Mouse (Mus musculus): ENCODE measurements around the gene Dlk2. TPM values are rescaled to one million over a fixed set of nuclear protein-coding genes. Genes with fewer than 3 reads are reported as not detected.
A peak's percentile ranks its signal among the peaks of the same experiment; 100 is the strongest.

Gene Dlk2
- polyA plus RNA-seq, 1 experiment: 0.61 TPM

GRCm38 (mm10) chr17:46283911-46284310, 13.3 kb upstream of the Dlk2 start:
- DNase-seq: peak; percentile 79
- Histone ChIP-seq H3K36me3 (ENCODE audit: control insufficient read depth, insufficient read depth, low read length) (no peaks in the 10 kb centered on the region), H3K27me3 (replicated peaks; ENCODE audit: control insufficient read depth, insufficient read depth, low read length) (no peaks in the 10 kb centered on the region), H3K27ac (ENCODE audit: insufficient read depth, low read depth, low read length) (peak overlapping the region; percentile 75; the same call in 1 of the 2 replicates), H3K4me3 (ENCODE audit: insufficient read depth, low read depth, low read length) (no peak overlapping the region), H3K4me1 (ENCODE audit: control insufficient read depth, insufficient read depth, low read length) (peaks cover 10% of the 10 kb centered on the region; the same call in 1 of the 2 replicates)
- 62% methylated on average over 8 of the region's 8 CpGs for WGBS
- TF ChIP-seq POLR2A (IDR thresholded peaks at IDR 0.05; ENCODE audit: low read depth, low read length): no peak
- TF ChIP-seq CTCF (conservative IDR thresholded peaks at IDR 0.05; ENCODE audit: insufficient read depth, insufficient read length, low read depth, low read length): no peak

- WGBS: 48% methylated on average over 7 of the region's 7 CpGs
Measured at GRCm38 (mm10) chr17:46284653-46285052, 12.6 kb upstream of the Dlk2 start.

GRCm38 (mm10) chr17:46285407-46285806, 11.8 kb upstream of the Dlk2 start:
- Histone ChIP-seq H3K4me3 (ENCODE audit: insufficient read depth, low read depth, low read length) (no peak overlapping the region), H3K27ac (ENCODE audit: insufficient read depth, low read depth, low read length) (no peak overlapping the region), H3K36me3 (ENCODE audit: control insufficient read depth, insufficient read depth, low read length) (no peaks in the 10 kb centered on the region), H3K27me3 (replicated peaks; ENCODE audit: control insufficient read depth, insufficient read depth, low read length) (no peaks in the 10 kb centered on the region), H3K4me1 (ENCODE audit: control insufficient read depth, insufficient read depth, low read length) (peaks cover 10% of the 10 kb centered on the region; the same call in 1 of the 2 replicates)
- TF ChIP-seq POLR2A (IDR thresholded peaks at IDR 0.05; ENCODE audit: low read depth, low read length) (no peak), CTCF (conservative IDR thresholded peaks at IDR 0.05; ENCODE audit: insufficient read depth, insufficient read length, low read depth, low read length) (no peak)
- no peak for DNase-seq
- WGBS: 66% methylated on average over 6 of the region's 6 CpGs

More at GRCm38 (mm10) chr17:46284653-46285052, 12.6 kb upstream of the Dlk2 start:
- DNase-seq: no peak
- Histone ChIP-seq H3K36me3 (ENCODE audit: control insufficient read depth, insufficient read depth, low read length) (no peaks in the 10 kb centered on the region), H3K27me3 (replicated peaks; ENCODE audit: control insufficient read depth, insufficient read depth, low read length) (no peaks in the 10 kb centered on the region), H3K27ac (ENCODE audit: insufficient read depth, low read depth, low read length) (no peak overlapping the region), H3K4me3 (ENCODE audit: insufficient read depth, low read depth, low read length) (no peak overlapping the region), H3K4me1 (ENCODE audit: control insufficient read depth, insufficient read depth, low read length) (peaks cover 10% of the 10 kb centered on the region; the same call in 1 of the 2 replicates)
- TF ChIP-seq CTCF (conservative IDR thresholded peaks at IDR 0.05; ENCODE audit: insufficient read depth, insufficient read length, low read depth, low read length) (no peak), POLR2A (IDR thresholded peaks at IDR 0.05; ENCODE audit: low read depth, low read length) (no peak)

- WGBS: 42% methylated on average over 11 of the region's 11 CpGs
- Histone ChIP-seq H3K27ac (ENCODE audit: insufficient read depth, low read depth, low read length) (no peak overlapping the region), H3K27me3 (replicated peaks; ENCODE audit: control insufficient read depth, insufficient read depth, low read length) (no peaks in the 10 kb centered on the region), H3K36me3 (ENCODE audit: control insufficient read depth, insufficient read depth, low read length) (no peaks in the 10 kb centered on the region), H3K4me3 (ENCODE audit: insufficient read depth, low read depth, low read length) (no peak overlapping the region), H3K4me1 (ENCODE audit: control insufficient read depth, insufficient read depth, low read length) (no peaks in the 10 kb centered on the region; the same call in 1 of the 2 replicates)
- no peak for TF ChIP-seq CTCF (conservative IDR thresholded peaks at IDR 0.05; ENCODE audit: insufficient read depth, insufficient read length, low read depth, low read length)
- no peak for TF ChIP-seq POLR2A (IDR thresholded peaks at IDR 0.05; ENCODE audit: low read depth, low read length)
- peak; percentile 85 for DNase-seq
Measured at GRCm38 (mm10) chr17:46287678-46288095, 9.5 kb upstream of the Dlk2 start.

- Histone ChIP-seq H3K4me3 (ENCODE audit: insufficient read depth, low read depth, low read length) (no peak overlapping the region), H3K27ac (ENCODE audit: insufficient read depth, low read depth, low read length) (no peak overlapping the region), H3K4me1 (ENCODE audit: control insufficient read depth, insufficient read depth, low read length) (0 out of 2 replicates have a peak, but pooled peaks cover 3% of the 10 kb centered on the region), H3K36me3 (ENCODE audit: control insufficient read depth, insufficient read depth, low read length) (no peaks in the 10 kb centered on the region), H3K27me3 (replicated peaks; ENCODE audit: control insufficient read depth, insufficient read depth, low read length) (no peaks in the 10 kb centered on the region)
- 35% methylated on average over 6 of the region's 6 CpGs for WGBS
- no peak for DNase-seq
- TF ChIP-seq CTCF (conservative IDR thresholded peaks at IDR 0.05; ENCODE audit: insufficient read depth, insufficient read length, low read depth, low read length) (no peak), POLR2A (IDR thresholded peaks at IDR 0.05; ENCODE audit: low read depth, low read length) (no peak)
Measured at GRCm38 (mm10) chr17:46296601-46297000, 620 bp upstream of the Dlk2 start.

- Histone ChIP-seq H3K4me3 (ENCODE audit: insufficient read depth, low read depth, low read length) (peak overlapping the region; percentile 42), H3K36me3 (ENCODE audit: control insufficient read depth, insufficient read depth, low read length) (no peaks in the 10 kb centered on the region), H3K27me3 (replicated peaks; ENCODE audit: control insufficient read depth, insufficient read depth, low read length) (no peaks in the 10 kb centered on the region), H3K4me1 (ENCODE audit: control insufficient read depth, insufficient read depth, low read length) (0 out of 2 replicates have a peak, but pooled peaks cover 3% of the 10 kb centered on the region), H3K27ac (ENCODE audit: insufficient read depth, low read depth, low read length) (no peak overlapping the region)
- 9% methylated on average over 6 of the region's 6 CpGs for WGBS
- TF ChIP-seq CTCF (conservative IDR thresholded peaks at IDR 0.05; ENCODE audit: insufficient read depth, insufficient read length, low read depth, low read length): no peak
- TF ChIP-seq POLR2A (IDR thresholded peaks at IDR 0.05; ENCODE audit: low read depth, low read length): no peak
- DNase-seq: no peak
Measured at GRCm38 (mm10) chr17:46297028-46297363, 225 bp upstream of the Dlk2 start.

GRCm38 (mm10) chr17:46298220-46298913, 1.1 kb downstream of the Dlk2 start:
- peak; percentile 82 for DNase-seq
- H3K27ac ChIP-seq (ENCODE audit: insufficient read depth, low read depth, low read length): no peak overlapping the region
- no peaks in the 10 kb centered on the region for H3K36me3 ChIP-seq (ENCODE audit: control insufficient read depth, insufficient read depth, low read length)
- H3K4me1 ChIP-seq (ENCODE audit: control insufficient read depth, insufficient read depth, low read length): 0 out of 2 replicates have a peak, but pooled peaks cover 3% of the 10 kb centered on the region
- peak overlapping the region; percentile 42 for H3K4me3 ChIP-seq (ENCODE audit: insufficient read depth, low read depth, low read length)
- WGBS: under 1% methylated on average over 48 of the region's 48 CpGs
- TF ChIP-seq POLR2A (IDR thresholded peaks at IDR 0.05; ENCODE audit: low read depth, low read length) (no peak), CTCF (conservative IDR thresholded peaks at IDR 0.05; ENCODE audit: insufficient read depth, insufficient read length, low read depth, low read length) (peak; percentile 85)
- H3K27me3 ChIP-seq (replicated peaks; ENCODE audit: control insufficient read depth, insufficient read depth, low read length): no peaks in the 10 kb centered on the region

Measured in kidney, adult 2 months (tissue).